Mouse (Mus musculus) erythroblast, embryonic 14.5 days (primary cell): ENCODE results near the gene Deaf1.

Experiments
- GATA1 ChIP-seq: IDR thresholded peaks from 2 replicates; pipeline ENCODE4 v1.6.1; 2012; ENCODE audit warnings: low read length, inconsistent platforms, mixed read lengths
- TAL1 ChIP-seq: IDR thresholded peaks from 3 replicates; pipeline ENCODE4 v1.6.1; 2012; ENCODE audit warnings: low read length, inconsistent platforms, mixed read lengths

DNA sequence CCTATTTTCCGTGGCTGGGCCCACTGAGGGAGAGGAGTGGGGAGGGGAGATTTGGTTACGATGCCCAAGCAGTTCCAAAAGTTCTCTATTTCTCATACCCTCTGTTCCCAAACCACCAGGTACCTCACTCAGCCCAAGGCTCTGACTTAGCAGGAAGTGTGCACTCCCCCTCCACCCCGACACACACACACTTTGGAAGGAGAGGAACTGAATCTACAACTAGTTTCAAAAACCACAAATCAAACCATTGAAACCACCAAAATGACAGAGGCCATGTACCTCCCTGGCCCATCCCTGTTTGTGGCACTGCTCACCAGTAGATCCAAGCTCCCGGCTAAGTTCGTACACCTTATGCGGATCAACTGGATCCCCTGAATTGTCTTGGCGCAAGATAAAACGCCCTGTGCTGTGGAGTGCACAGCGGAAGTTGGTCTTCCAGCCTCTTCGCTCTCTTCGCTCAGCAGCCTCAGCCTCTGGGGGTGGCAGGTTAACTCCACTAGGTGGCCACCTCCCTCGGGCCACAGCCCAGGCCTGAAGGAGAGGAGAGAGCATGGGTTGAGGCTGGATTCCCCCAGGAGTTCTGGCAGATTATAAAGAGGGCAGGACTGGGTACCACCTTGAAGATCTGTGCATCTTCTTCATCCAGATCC is 62.6 kb downstream of the Deaf1 start:
- TF ChIP-seq GATA1 (no peak), TAL1 (no peak)
